Mouse (Mus musculus) midbrain, postnatal 0 days (tissue): ENCODE results near the gene Nr4a1. TPM values are rescaled to one million over a fixed set of nuclear protein-coding genes. Genes with fewer than 3 reads are reported as not detected.

Source experiments
- ATAC-seq: fragments of 200-750 bp; cut with Nextera tagmentation; 2 replicates; pipeline ENCODE4 v1.8.0; 2017; ENCODE audit warnings: moderate number of reproducible peaks, mild to moderate bottlenecking, moderate TSS enrichment, moderate library complexity; ENCODE audit not compliant: low FRiP score
- DNase-seq: peaks from one replicate; pipeline ENCODE4 v3.0.0-alpha.2; 2015; ENCODE audit warnings: low spot score
- H3K27ac ChIP-seq: fragments of 300-500 bp; sonication (generic); 2 replicates; pipeline ENCODE4 v1.5.1; 2014; ENCODE audit warnings: low read depth, mild to moderate bottlenecking, low read length, mixed read lengths
- H3K27me3 ChIP-seq: fragments of 300-500 bp; sonication (generic); 2 replicates; pipeline ENCODE4 v1.6.1; 2014; ENCODE audit warnings: low read length, control low read depth, mixed read lengths; ENCODE audit not compliant: insufficient read depth
- H3K36me3 ChIP-seq: fragments of 300-500 bp; sonication (generic); 2 replicates; pipeline ENCODE4 v1.6.1; 2014; ENCODE audit warnings: low read length, control low read depth, mixed read lengths; ENCODE audit not compliant: insufficient read depth
- H3K4me1 ChIP-seq: fragments of 300-500 bp; sonication (generic); 2 replicates; pipeline ENCODE4 v1.6.1; 2014; ENCODE audit warnings: mild to moderate bottlenecking, control low read depth, antibody characterized with exemption, low read length, mixed read lengths; ENCODE audit not compliant: insufficient read depth
- H3K4me2 ChIP-seq: fragments of 300-500 bp; sonication (generic); 2 replicates; pipeline ENCODE4 v1.6.1; 2014; ENCODE audit warnings: low read depth, mild to moderate bottlenecking, low read length, mixed read lengths; ENCODE audit not compliant: poor library complexity, severe bottlenecking
- H3K4me3 ChIP-seq: fragments of 300-500 bp; sonication (generic); 2 replicates; pipeline ENCODE4 v1.5.1; 2014; ENCODE audit warnings: low read depth, mild to moderate bottlenecking, low read length, moderate library complexity
- H3K9ac ChIP-seq: fragments of 300-500 bp; sonication (generic); replicated peaks from 2 replicates; pipeline ENCODE4 v1.6.1; 2014; ENCODE audit warnings: mild to moderate bottlenecking, low read length, moderate library complexity, mixed read lengths; ENCODE audit not compliant: poor library complexity, severe bottlenecking
- H3K9me3 ChIP-seq: fragments of 300-500 bp; sonication (generic); 2 replicates; pipeline ENCODE4 v1.6.1; 2016; ENCODE audit warnings: low read length, control low read depth
- CTCF ChIP-seq: IDR thresholded peaks from 2 replicates; pipeline ENCODE4 v1.5.1; 2016; ENCODE audit warnings: antibody characterized with exemption, mild to moderate bottlenecking
- WGBS: fragments of 180-500 bp; shearing (Covaris S2); extraction: QIAGEN DNeasy Blood & Tissue Kit; methylation state at CpG from one replicate; pipeline ENCODE4 v1.1.7; 2014; 5-methylcytosine and 5-hydroxymethylcytosine counted together
- polyA plus RNA-seq: library from polyadenylated mRNA; unstranded; fragments of >200 nt; fragmentation: Nextera tagmentation; extraction: Ambion mirVana; gene quantifications from 2 replicates; pipeline ENCODE4 v1.2.1, GENCODE M21; 2015
- total RNA-seq: library from RNA; depleted of rRNA; stranded (reverse); fragments of >200 nt; gene quantifications from 2 replicates; pipeline ENCODE4 v1.2.3, GENCODE M21; 2014

Gene Nr4a1
- total and polyA plus RNA-seq, 2 experiments from 2014 or later, result 6.9 to 7.7 TPM

- 68% methylated on average over 14 of the region's 14 CpGs for WGBS
- ATAC-seq, result no peak
Observed at GRCm38 (mm10) chr15:101318889-101319765, 65.1 kb downstream of the Nr4a1 start.

GRCm38 (mm10) chr15:101320010-101320617 is 66.0 kb downstream of the Nr4a1 start:
- 82% methylated on average over 6 of the region's 6 CpGs for WGBS
- no peak for DNase-seq
- no peak overlapping the region for H3K9ac ChIP-seq
- no peak overlapping the region for H3K4me2 ChIP-seq
- TF ChIP-seq CTCF, result no peak
- ATAC-seq, result no peak
- no peaks in the 10 kb centered on the region for H3K4me1 ChIP-seq
- H3K36me3 ChIP-seq, result no peaks in the 10 kb centered on the region
- no peak overlapping the region for H3K4me3 ChIP-seq
- H3K27ac ChIP-seq, result no peak overlapping the region
- no peaks in the 10 kb centered on the region for H3K27me3 ChIP-seq
- H3K9me3 ChIP-seq, result no peaks in the 10 kb centered on the region

More at GRCm38 (mm10) chr15:101318889-101319765, 65.1 kb downstream of the Nr4a1 start:
- Histone ChIP-seq H3K27me3 (no peaks in the 10 kb centered on the region), H3K4me2 (no peak overlapping the region), H3K4me3 (no peak overlapping the region), H3K27ac (no peak overlapping the region), H3K9ac (no peak overlapping the region), H3K36me3 (no peaks in the 10 kb centered on the region), H3K9me3 (no peaks in the 10 kb centered on the region), H3K4me1 (no peaks in the 10 kb centered on the region)
- no peak for TF ChIP-seq CTCF
- DNase-seq, result no peak

GRCm38 (mm10) chr15:101320618-101321041 is 66.6 kb downstream of the Nr4a1 start:
- ATAC-seq (no peak), DNase-seq (no peak)
- H3K4me3 ChIP-seq, result no peak overlapping the region
- WGBS, result 69% methylated on average over 6 of the region's 6 CpGs
- no peak overlapping the region for H3K27ac ChIP-seq
- no peak for TF ChIP-seq CTCF
- no peak overlapping the region for H3K4me2 ChIP-seq
- H3K36me3 ChIP-seq, result no peaks in the 10 kb centered on the region
- H3K9me3 ChIP-seq, result no peaks in the 10 kb centered on the region
- H3K27me3 ChIP-seq, result no peaks in the 10 kb centered on the region
- H3K4me1 ChIP-seq, result no peaks in the 10 kb centered on the region
- no peak overlapping the region for H3K9ac ChIP-seq

- WGBS, result 80% methylated on average over 5 of the region's 5 CpGs
- Histone ChIP-seq H3K36me3 (no peaks in the 10 kb centered on the region), H3K27ac (no peak overlapping the region), H3K9me3 (no peaks in the 10 kb centered on the region), H3K4me2 (no peak overlapping the region), H3K27me3 (no peaks in the 10 kb centered on the region), H3K9ac (no peak overlapping the region), H3K4me1 (no peaks in the 10 kb centered on the region), H3K4me3 (no peak overlapping the region)
- DNase-seq (no peak), ATAC-seq (no peak)
- no peak for TF ChIP-seq CTCF
Observed at GRCm38 (mm10) chr15:101321126-101321525, 67.1 kb downstream of the Nr4a1 start.

GRCm38 (mm10) chr15:101322106-101322505 is 68.0 kb downstream of the Nr4a1 start:
- no peak for DNase-seq
- Histone ChIP-seq H3K4me1 (no peaks in the 10 kb centered on the region), H3K4me2 (no peak overlapping the region), H3K36me3 (no peaks in the 10 kb centered on the region), H3K9me3 (no peaks in the 10 kb centered on the region), H3K27ac (no peak overlapping the region), H3K4me3 (no peak overlapping the region), H3K9ac (no peak overlapping the region), H3K27me3 (no peaks in the 10 kb centered on the region)
- 78% methylated on average over 5 of the region's 5 CpGs for WGBS
- TF ChIP-seq CTCF, result no peak
- no peak for ATAC-seq

- DNase-seq (no peak), ATAC-seq (no peak)
- Histone ChIP-seq H3K9ac (no peak overlapping the region), H3K9me3 (no peaks in the 10 kb centered on the region), H3K4me3 (no peak overlapping the region), H3K4me1 (no peaks in the 10 kb centered on the region), H3K27ac (no peak overlapping the region), H3K36me3 (no peaks in the 10 kb centered on the region), H3K4me2 (no peak overlapping the region), H3K27me3 (no peaks in the 10 kb centered on the region)
- no peak for TF ChIP-seq CTCF
- WGBS, result 93% methylated on average over 7 of the region's 7 CpGs
Observed at GRCm38 (mm10) chr15:101322640-101323039, 68.6 kb downstream of the Nr4a1 start.
